Mouse (Mus musculus) spleen, adult 12 weeks (tissue): ENCODE measurements around the gene Gm21083.
"Not testable (repeated sequence)": the region's sequence is repeated elsewhere in the genome, so short reads cannot be mapped to it uniquely, and the experiment has no call there.

ENCODE experiments used
- DNase-seq: peaks from one replicate; pipeline ENCODE4 v3.0.0; 2022; ENCODE audit warnings: low spot score

Gm21083 gene

GRCm38 (mm10) chr5:15577033-15577432 lies at the start of gene Gm21083:
TSS of gene Gm21083 (plus strand) at chr5:15577333.
- DNase-seq: not testable (repeated sequence)

DNA sequence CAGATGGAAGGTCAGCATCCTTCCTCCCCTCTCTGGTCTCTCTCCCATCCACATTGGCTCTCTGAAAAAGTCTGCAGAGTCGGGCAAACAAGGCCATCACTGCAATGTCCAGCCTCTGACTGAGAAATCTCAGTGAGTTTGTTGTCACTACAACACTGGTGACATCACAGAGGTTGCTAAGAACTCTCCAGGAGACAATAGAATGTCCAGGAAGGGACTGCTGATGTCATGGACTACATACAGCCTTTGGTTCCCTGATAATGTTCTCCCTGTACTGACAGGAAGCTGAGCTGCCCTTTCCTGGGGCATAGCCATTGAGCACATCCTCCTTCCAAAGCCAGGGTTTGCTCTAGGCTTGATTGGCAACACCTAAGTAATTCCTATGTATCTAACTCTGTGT lies 48.0 kb upstream of the Gm21083 start, which contains the start of gene Gm21190:
Gm21190 (minus strand) TSS at position 101 of the 400 bp plus-strand sequence.
- not testable (repeated sequence) for DNase-seq

DNA sequence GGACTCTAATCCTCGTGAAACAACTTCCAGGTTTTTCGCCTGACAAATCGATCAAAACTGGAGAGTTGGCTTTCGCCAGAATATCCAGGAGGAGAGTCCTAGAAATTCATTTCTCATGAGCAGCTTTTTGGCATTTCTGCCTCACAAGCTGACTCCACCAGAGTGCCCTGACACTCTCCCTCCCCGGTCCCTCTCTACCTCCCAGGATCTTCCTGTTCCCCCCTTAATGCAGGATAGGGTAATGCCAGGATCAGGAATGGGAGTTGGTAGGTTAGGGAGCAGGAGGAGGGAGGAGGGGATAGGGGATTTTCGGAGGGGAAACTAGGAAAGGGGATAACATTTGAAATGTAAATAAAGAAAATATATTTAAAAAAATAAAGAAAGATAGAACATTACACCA lies 28.5 kb upstream of the Gm21083 start:
- DNase-seq: not testable (repeated sequence)

GRCm38 (mm10) chr5:15549134-15549533 lies 28.0 kb upstream of the Gm21083 start:
- not testable (repeated sequence) for DNase-seq

- DNase-seq: not testable (repeated sequence)
Observed at GRCm38 (mm10) chr5:15549606-15550005, 27.5 kb upstream of the Gm21083 start.

GRCm38 (mm10) chr5:15558654-15559053 lies 18.5 kb upstream of the Gm21083 start:
- DNase-seq: not testable (repeated sequence)

DNA sequence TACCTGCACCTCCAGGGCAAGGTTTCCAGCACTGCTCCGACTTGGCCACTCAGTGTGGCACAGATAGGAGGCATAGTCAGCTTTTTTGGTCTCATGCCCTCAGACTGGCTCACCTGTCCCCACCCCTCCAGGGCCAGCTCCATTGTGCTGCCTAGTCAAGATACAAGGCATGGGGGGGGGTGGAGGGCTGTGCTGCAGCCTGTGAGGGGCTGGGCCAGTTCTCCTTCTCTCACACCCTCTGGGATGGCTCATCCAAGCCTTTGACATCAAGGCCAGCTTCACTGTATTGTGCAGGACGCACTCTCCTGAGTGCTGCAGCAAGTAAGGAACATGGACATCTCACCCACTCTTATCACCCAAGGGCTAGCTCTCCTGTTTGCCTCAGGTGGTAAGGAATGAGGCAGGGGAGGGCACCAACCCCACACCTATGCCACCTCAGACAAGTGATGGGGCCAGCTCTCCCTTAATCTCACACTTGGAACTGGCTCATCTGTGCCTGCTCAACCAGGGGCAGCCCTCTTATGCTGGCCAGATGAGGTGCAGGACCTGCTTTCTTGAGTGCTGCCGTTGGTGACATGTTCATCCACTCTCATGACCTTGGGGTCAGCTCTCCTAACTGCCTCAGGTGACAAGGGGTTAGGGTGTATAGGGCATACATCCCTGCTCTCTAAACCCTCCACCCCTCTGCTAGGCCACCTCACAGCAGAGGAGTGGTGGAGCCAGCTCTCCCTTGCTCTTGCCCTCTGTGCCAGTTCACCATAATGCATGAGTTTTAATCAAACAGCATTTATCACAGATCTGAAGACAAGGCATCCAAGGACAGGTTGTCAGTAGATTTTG lies 15.5 kb upstream of the Gm21083 start:
- DNase-seq: not testable (repeated sequence)

GRCm38 (mm10) chr5:15573735-15574134 lies 3.4 kb upstream of the Gm21083 start:
- not testable (repeated sequence) for DNase-seq

- not testable (repeated sequence) for DNase-seq
Observed at GRCm38 (mm10) chr5:15586351-15586750, 9.2 kb downstream of the Gm21083 start.

- not testable (repeated sequence) for DNase-seq
Observed at GRCm38 (mm10) chr5:15588291-15588690, 11.2 kb downstream of the Gm21083 start.

GRCm38 (mm10) chr5:15590635-15591034 lies 13.5 kb downstream of the Gm21083 start:
- DNase-seq: not testable (repeated sequence)

DNA sequence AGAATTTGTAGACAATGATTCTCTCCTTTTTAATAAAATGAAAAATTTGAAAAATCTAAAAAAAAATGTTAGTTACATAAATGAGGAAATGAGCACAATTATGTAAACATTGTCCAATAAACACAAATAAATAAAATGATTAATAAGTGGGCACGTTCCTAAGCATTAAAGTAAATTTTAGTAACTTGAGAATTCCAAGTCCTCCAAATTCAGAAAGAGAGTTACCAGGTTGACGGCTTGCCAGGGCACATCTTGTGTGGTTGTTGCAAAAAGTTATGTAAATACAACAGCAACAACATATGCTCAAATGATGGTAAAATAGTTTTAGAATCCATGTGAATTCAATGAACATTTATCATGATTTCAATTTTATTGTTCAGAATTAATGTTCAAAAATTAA lies 14.4 kb downstream of the Gm21083 start:
- not testable (repeated sequence) for DNase-seq

DNA sequence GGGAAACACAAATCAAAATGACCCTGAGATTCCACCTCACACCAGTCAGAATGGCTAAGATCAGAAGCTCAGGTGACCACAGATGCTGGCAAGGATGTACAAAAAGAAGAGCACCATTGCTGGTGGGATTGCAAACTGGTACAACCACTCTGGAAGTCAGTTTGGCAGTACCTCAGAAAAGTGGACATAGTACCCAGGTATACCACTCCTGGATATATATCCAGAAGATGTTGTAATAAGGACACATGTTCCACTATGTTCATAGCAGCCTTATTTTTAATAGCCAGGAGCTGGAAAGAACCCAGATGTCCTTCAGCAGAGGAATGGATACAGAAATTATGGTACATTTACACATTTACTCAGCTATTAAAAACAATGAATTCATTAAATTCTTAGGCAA lies 21.7 kb downstream of the Gm21083 start:
- not testable (repeated sequence) for DNase-seq

DNA sequence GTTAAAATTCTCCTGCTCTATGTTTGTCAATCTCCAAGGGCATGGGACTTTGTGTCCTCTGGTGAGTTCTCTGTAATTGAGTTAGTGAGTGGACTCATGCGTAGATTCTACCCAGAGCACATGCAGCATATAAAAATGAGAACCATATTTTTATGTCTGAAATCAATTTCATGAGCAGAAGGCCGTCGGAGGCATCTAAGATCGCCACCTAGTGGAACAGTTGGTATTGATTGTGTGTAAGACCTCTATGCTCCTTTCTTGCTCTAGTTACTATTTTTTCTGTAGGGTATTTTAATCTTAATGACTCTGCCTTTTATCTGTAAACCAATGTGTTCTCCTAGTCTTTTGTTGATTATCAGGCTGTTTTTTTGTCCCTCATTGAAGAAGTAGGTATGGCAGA lies 23.2 kb downstream of the Gm21083 start:
- not testable (repeated sequence) for DNase-seq

DNA sequence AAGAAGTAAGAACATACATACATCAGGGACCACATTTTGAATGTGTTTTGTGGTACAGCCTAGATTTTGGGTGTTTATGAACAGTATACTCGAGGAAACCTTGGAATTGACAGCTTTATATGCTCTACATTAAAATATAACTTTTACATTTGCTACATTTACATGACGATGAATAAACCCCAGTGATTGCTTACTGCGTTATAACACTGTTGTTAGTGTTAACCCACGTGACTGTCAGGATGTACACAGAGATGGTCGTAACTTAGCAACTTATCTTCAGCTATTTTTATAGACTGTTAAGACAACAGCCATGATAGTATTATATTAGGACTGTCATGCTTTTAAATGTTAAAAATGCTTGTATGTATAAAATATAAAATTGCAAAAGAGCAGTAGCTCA lies 24.3 kb downstream of the Gm21083 start:
- not testable (repeated sequence) for DNase-seq

DNA sequence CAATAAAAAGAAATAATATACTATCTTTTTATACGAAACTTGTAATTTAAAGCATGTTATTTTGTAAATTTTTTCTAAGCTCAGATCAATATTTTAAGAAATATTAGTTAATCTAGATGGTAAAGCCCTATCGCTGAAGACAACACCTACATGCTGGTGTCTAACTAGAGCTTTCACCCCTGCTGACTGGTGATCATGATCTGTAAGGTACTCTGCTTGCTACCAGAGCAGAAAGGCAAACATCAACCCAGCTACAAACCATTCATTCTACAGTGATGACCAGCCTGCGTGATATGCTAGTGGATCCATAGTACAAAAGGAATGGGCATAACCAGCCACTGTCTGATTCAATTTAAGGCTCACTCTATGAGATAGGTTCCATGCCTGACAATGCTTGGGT lies 24.8 kb downstream of the Gm21083 start:
- not testable (repeated sequence) for DNase-seq

- not testable (repeated sequence) for DNase-seq
Observed at GRCm38 (mm10) chr5:15602424-15602947, 25.4 kb downstream of the Gm21083 start.

- DNase-seq: not testable (repeated sequence)
Observed at GRCm38 (mm10) chr5:15603008-15603407, 25.9 kb downstream of the Gm21083 start.

- not testable (repeated sequence) for DNase-seq
Observed at GRCm38 (mm10) chr5:15603585-15603984, 26.5 kb downstream of the Gm21083 start.

GRCm38 (mm10) chr5:15606677-15607076 lies 29.5 kb downstream of the Gm21083 start:
- DNase-seq: peak; percentile 42

- not testable (repeated sequence) for DNase-seq
Observed at GRCm38 (mm10) chr5:15610695-15611094, 33.6 kb downstream of the Gm21083 start.

- DNase-seq: not testable (repeated sequence)
Observed at GRCm38 (mm10) chr5:15616195-15616594, 39.1 kb downstream of the Gm21083 start.

- not testable (repeated sequence) for DNase-seq
Observed at GRCm38 (mm10) chr5:15618764-15619163, 41.6 kb downstream of the Gm21083 start, which contains the start of gene Speer4d. TSS of gene Speer4d (plus strand) at chr5:15619064.
